Mouse (Mus musculus) WW6 (cell line): ENCODE results near the gene Tmbim4.

Experiments
- DNase-seq: peaks from one replicate; pipeline ENCODE4 v3.0.0-alpha.2; 2013; ENCODE audit warnings: low read depth, low spot score

The Tmbim4 gene

DNA sequence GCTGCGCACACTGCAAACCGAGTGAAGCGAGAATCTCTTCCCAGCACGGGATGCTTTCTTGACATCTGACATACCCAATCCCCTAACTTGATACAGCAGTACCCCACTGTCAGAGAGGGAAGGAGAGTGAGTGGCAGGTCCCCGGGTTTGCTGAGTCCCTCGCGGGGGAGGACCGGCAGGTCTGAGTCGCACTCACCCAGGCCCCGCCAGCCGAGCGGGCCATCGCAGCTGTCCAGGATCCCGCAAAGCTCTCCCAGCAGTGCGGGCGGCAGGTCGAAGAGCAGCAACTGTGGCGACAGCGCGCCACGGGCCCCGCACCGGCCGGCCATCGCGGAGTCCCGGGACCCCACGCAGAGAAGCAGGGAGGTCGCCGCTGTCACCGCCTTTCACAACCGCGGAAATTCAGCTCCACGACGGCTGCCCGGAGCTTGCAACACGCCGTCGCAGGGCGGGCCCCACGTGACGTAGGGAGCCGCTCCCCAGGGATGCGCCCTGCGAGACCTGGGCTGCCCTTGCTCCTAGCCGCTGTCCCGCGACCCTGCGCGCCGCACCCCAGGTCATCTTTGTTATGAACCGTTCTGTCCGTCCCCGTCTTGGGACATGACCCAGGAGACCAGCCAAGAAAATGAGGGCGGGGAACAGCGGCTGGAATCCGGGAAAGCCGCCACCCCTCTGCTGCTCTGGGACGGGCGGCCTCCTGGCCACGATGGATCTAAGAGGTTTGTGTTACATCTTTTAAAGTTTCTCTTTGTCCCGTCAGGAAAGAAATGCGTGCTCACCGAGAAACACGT lies at the start of gene Tmbim4:
TSS of gene Tmbim4 (plus strand) at position 460 of the 791 bp plus-strand sequence.
- DNase-seq, result no peak

DNA sequence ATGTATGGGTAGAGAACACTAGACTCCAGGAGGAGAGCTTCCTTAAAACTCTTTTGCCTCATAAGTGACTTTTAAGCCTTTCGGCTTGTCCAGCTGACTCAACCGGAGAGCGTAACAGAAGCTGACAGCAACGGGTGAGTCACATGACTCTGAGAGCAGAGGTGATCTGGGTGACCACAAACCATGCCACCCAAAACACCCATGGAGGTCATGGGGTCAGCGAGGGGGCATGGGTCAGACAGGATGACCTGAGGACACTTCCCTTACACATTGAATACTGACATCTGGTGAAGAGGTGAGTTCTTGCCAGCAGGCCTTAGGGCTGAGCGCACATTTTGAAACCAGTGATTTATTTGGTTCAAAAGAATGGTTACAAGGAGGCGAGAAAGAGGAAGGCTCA lies 49.7 kb upstream of the Tmbim4 start:
- DNase-seq, result no peak

DNA sequence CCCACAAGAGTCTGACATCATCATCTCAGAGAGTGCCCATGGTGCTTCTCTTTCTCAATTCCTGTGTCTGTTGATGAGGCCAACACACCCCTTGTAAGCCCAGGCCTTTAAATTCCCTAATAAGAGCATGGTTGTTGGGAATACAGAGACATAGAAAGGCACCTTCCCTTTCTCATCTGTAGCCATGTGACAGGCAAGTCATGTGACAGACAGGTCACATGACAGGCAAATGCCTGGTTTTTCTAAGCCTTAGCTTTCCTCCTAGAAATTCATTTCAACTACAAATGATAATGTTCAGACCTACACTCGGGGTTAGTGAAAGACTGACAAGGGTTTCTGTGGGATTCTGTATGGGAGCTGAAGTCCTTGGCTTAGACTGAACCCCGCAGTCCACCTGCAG lies 47.5 kb upstream of the Tmbim4 start:
- DNase-seq, result no peak

GRCm38 (mm10) chr10:120160533-120160932 lies 40.9 kb upstream of the Tmbim4 start:
- DNase-seq, result no peak

GRCm38 (mm10) chr10:120162840-120163239 lies 38.5 kb upstream of the Tmbim4 start:
- DNase-seq, result no peak

DNA sequence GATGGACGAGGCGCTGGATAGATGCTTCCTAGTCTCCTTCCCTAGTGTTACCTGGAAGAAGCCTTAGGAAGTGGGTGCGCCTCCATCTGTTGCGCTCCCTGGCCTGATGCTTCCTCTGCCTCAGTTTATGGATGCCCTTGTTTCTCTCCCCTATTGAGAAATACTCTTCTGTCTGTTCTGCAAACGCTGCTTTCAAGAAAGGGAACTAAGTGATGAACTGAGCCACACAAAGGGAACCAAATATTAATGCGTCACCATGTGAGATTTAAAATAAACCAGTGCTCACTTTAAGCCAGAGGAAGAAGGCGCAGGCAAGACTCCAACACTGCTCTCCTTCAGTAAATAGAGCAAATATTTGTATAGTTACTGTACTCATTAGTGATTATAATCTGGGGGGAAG lies 37.9 kb upstream of the Tmbim4 start:
- DNase-seq, result no peak

DNA sequence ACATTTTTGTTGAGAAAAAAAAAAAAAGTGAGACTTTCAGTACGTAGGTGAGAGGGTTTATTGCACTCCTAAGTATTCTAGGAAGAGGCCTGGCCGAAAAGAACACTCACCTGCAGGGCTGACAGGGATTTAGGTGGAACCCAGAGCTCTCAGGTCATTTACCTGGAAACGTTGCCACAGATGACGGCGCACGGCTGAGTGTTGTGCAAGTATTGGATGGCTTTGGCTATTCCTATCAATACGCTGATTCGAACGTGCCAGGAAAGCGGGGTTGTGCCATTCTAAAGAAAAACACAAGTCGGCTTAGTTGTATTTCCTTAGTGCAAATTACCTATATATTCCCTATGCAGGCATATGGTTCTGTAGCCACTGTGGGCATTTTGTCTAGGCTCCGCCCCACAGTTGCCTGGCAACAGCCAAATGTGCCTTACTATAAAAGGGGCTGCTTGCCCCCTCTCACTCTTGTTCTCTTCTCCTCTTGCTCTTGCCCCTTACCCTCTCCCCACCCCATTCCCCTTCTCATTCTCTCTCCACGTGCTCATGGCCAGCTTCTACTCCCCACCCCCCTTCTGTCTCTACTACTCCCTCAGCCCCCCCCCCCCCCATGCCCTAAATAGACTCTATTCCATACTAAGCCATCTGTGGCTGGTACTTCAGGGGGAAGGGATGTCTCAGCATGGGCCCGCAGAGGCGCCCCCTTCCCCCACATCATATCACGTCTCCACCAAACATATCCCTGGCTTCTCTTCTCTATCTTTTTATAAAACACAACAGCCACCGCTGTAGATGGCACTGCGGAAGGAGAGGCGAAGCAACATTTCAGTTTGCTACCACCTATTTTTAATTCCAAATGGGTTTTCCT lies 36.2 kb upstream of the Tmbim4 start:
- DNase-seq, result no peak

- DNase-seq, result peak; percentile 61
Measured at GRCm38 (mm10) chr10:120165793-120166503, 35.4 kb upstream of the Tmbim4 start.

GRCm38 (mm10) chr10:120168070-120168469 lies 33.3 kb upstream of the Tmbim4 start:
- DNase-seq, result no peak

DNA sequence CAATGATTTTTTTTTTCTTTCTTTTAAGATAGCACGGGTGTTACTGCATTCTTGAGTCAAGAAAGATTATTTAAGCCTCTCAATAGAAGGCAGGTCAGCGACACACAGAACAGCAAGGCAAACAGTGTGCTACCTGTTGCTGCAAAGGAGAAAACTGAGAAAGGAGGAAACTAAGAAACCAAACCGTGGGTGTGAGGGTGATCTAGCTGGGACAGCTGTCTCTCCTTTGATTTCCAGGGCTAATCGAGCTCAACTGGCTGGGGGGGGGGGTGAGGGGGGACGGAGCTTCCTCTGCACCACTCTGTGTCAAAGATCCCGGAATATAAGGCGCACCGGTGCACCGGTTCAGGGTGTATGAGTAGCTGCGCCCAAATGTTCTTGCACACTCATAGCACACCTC lies 32.3 kb upstream of the Tmbim4 start:
- no peak for DNase-seq

- no peak for DNase-seq
Measured at GRCm38 (mm10) chr10:120169841-120170240, 31.5 kb upstream of the Tmbim4 start.

DNA sequence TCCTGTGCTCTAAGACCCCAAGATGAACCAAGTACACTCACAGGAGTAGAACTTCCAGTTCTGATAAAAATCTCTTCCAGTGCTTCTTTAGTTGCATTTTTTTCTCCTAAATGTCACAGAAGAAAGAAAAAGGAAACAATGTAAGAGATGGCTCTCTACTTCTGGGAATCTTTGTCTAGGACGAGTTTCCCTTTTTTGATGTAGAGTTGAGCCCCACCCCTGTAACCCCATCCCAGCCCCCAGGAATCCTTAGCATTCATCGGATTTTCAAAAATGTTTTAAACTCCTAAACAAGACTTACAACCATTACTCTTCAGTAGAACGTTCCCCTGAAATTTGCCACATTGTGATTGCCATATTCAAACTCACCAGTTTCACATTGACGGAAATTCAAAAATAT lies 31.1 kb upstream of the Tmbim4 start:
- no peak for DNase-seq

DNA sequence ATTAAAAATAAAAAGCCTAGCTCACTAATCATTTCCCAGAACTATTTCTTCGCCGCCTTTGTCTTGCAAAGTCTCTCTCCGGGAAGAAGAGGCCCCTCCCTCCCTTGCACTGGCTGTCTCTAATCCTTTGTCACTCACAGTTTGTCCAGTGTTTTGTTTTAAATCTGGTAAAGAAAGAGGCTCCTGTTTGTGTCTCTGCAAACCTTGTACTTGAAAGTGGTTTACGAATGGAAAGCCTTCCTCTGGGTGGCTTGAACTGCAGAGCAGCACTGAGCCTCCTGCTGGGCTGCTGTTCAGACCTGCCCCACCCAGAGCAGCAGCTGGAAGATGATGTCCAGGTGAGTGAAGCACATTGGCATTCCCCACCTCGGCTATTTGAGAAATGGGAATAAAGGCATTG lies 30.1 kb upstream of the Tmbim4 start:
- DNase-seq, result peak; percentile 71

DNA sequence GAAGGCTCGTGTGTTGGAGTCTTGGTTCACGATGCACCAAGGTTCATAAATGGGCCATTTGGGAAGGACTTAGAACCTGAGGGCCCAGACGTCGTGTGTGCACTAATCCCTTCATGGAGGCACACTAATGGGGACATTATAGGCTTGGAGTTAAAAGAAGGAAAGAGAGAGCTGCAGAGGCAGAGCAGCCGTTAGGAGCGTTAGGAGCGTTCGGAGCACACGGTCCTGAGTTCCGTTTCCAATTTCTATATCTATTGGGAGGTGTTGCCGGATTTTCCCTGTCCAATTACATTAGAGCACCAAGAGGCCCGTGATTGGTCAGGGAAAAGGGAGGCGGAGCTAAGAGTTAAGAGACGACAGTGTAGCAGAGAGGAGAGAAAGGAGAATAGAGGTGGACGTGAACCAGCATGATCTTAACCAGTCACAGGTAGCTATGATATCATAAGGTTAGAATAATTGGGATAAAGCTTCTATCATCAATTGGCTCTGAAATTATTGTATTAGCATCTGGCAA lies 27.1 kb upstream of the Tmbim4 start:
- no peak for DNase-seq

DNA sequence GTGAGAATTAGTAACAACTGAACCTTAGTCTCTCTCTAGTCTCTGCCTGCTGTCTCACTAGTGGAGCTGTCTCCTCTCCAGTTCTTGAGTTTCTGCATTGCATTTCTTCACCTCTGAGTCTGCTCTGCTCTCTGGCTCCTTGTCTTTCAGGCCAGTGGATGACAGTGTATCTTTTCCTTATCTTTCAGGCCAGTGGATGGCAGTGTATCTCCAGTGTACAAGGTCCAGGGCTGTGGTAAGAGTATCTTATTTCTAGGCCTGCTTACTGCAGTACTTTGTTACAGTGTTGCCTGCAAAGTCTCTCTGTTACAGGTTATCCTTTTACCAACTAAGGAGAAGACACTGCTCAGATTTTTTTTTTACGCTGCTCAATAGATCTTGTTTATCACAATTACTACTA lies 18.5 kb upstream of the Tmbim4 start:
- DNase-seq, result no peak

- no peak for DNase-seq
Measured at GRCm38 (mm10) chr10:120183342-120183741, 18.0 kb upstream of the Tmbim4 start.

DNA sequence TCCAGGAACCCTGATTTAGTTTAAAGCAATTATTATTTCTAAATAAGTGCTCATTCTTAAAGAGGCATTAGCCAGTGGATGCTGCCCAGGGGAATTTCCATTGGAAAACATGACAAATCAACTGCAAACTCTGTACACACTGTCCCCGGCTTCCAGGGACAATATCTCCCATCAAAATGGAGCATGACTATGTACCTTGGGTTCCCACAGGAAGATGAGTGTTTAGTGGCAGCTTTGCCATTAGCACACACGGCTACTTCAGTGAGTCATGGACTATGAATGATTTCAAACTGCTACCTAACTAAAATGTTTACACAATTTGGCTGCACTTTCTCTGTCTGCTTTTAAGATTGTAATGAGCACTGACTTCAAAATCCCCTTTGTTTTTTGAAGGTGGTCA lies 12.9 kb upstream of the Tmbim4 start:
- DNase-seq, result no peak

DNA sequence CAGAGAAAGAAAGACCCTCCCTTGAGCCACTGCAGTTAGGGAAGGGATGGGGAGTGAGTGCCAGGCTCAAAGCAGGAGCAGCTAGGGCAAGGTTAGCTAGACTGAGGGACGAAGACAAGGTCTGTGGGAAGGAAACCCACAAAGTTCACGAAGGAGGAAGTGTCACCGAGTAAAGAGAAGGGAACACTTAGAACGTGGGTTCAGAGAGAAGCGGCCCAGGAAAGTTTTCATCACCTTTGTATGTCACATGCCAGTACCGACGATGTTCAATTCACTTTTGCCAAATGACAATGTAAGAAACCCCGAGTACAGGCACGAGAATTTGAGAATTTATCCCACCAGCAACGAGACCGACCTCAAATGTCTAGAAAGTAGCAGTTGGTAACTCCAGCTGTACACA lies 12.1 kb upstream of the Tmbim4 start:
- DNase-seq, result no peak

GRCm38 (mm10) chr10:120189782-120190181 lies 11.6 kb upstream of the Tmbim4 start:
- DNase-seq, result no peak

DNA sequence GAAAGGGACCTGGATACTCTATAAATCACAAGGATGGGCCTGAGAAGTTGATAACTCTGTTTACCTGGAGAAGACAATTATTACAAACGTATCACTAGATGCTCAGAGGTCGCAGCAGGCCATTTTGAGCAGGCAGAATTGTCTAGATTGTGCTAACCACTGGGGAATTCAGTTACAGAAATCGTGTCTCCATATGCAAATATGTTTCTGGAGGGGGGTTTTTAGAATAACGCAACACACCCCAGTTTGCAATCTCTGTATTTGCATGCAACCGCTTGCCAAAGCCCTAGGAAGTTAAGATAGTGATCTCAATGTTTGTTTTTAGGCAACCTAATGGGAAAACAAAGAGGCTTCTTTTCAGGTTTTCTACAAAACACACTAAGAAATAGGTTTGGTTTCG lies 10.2 kb upstream of the Tmbim4 start:
- no peak for DNase-seq

GRCm38 (mm10) chr10:120192278-120192677 lies 9.1 kb upstream of the Tmbim4 start:
- DNase-seq, result no peak

GRCm38 (mm10) chr10:120193255-120193654 lies 8.1 kb upstream of the Tmbim4 start:
- DNase-seq, result no peak
